Mouse (Mus musculus) layer of hippocampus, postnatal 10 days (tissue): ENCODE results near the gene Stub1. TPM values are rescaled to one million over a fixed set of nuclear protein-coding genes. Genes with fewer than 3 reads are reported as not detected.
A peak's percentile ranks its signal among the peaks of the same experiment; 100 is the strongest.

Experiments
- DNase-seq, 2 experiments: peaks; one replicate each; pipeline ENCODE4 v3.0.0; 2021; ENCODE audit warnings: low spot score in 2 of 2
- total RNA-seq, 2 experiments: library from RNA; stranded (reverse); gene quantifications; 2 replicates each; pipeline ENCODE4 v1.2.3; 2021

The Stub1 gene
- total RNA-seq, 2 experiments from 2014 or later, result 168 to 169 TPM

GRCm38 (mm10) chr17:25838904-25839303 is 5.7 kb upstream of the Stub1 start:
- no peak for DNase-seq

- no peak for DNase-seq
Measured at GRCm38 (mm10) chr17:25837533-25837932, 4.3 kb upstream of the Stub1 start.

- peak; percentile 83 to 89 for DNase-seq
Measured at GRCm38 (mm10) chr17:25837076-25837410, 3.8 kb upstream of the Stub1 start, which contains the start of gene Rhbdl1. TSS of gene Rhbdl1 (minus strand) at chr17:25837295.

GRCm38 (mm10) chr17:25836397-25837075 is 3.3 kb upstream of the Stub1 start:
- no peak for DNase-seq

GRCm38 (mm10) chr17:25835816-25836215 is 2.6 kb upstream of the Stub1 start:
- DNase-seq, result no peak

GRCm38 (mm10) chr17:25835301-25835700 is 2.1 kb upstream of the Stub1 start:
- no peak for DNase-seq

- DNase-seq, result no peak
Measured at GRCm38 (mm10) chr17:25834595-25835222, 1.5 kb upstream of the Stub1 start.

GRCm38 (mm10) chr17:25833961-25834594 is 874 bp upstream of the Stub1 start:
- DNase-seq, result no peak

- DNase-seq, result peak; percentile 99
Measured at GRCm38 (mm10) chr17:25832436-25833290, 541 bp downstream of the Stub1 start.

GRCm38 (mm10) chr17:25831451-25832281 is 1.5 kb downstream of the Stub1 start:
- peak in 1 of 2 experiments; percentile 48 for DNase-seq

GRCm38 (mm10) chr17:25830806-25831431 is 2.3 kb downstream of the Stub1 start:
- DNase-seq, result no peak

- DNase-seq, result no peak
Measured at GRCm38 (mm10) chr17:25830200-25830753, 2.9 kb downstream of the Stub1 start.

GRCm38 (mm10) chr17:25829558-25830017 is 3.6 kb downstream of the Stub1 start:
- DNase-seq, result no peak

GRCm38 (mm10) chr17:25828712-25829557 is 4.3 kb downstream of the Stub1 start, which contains the start of gene Jmjd8:
TSS of gene Jmjd8 (plus strand) at chr17:25828867.
- peak; percentile 75 to 83 for DNase-seq

GRCm38 (mm10) chr17:25828223-25828594 is 5.0 kb downstream of the Stub1 start:
- no peak for DNase-seq

GRCm38 (mm10) chr17:25827546-25828222 is 5.5 kb downstream of the Stub1 start:
- DNase-seq, result no peak

- DNase-seq, result no peak
Measured at GRCm38 (mm10) chr17:25827011-25827410, 6.2 kb downstream of the Stub1 start.

GRCm38 (mm10) chr17:25825984-25826570 is 7.1 kb downstream of the Stub1 start:
- DNase-seq, result no peak
